Mouse (Mus musculus) adrenal gland, postnatal 36 days (tissue): ENCODE data around the gene Laptm5. TPM values are rescaled to one million over a fixed set of nuclear protein-coding genes. Genes with fewer than 3 reads are reported as not detected.

ENCODE experiments used
- total RNA-seq, 2 experiments: library from RNA; stranded (reverse); gene quantifications; 2 replicates each; pipeline ENCODE4 v1.2.3; 2021

Gene Laptm5
- total RNA-seq, 2 experiments from 2014 or later: 21.7 to 31.3 TPM

Other genes with a start within 250 kb of the Laptm5 start
- 10 to 100 TPM; 77.2 to 80.1 TPM for gene Pum1, start 249.8 kb upstream of the Laptm5 start, total RNA-seq
- gene Sdc3, start 120.6 kb upstream of the Laptm5 start, total RNA-seq: 100 to 1,000 TPM; 294 to 435 TPM
- not detected for gene Matn1, start 31.3 kb downstream of the Laptm5 start, total RNA-seq